Mouse (Mus musculus): ENCODE results near the gene Gm45717. TPM values are rescaled to one million over a fixed set of nuclear protein-coding genes. Genes with fewer than 3 reads are reported as not detected.

The Gm45717 gene
- total and polyA plus RNA-seq, 2 experiments from 2014 or later = not detected

GRCm38 (mm10) chr7:140921225-140921975, 34.3 kb downstream of the Gm45717 start:
- no peak overlapping the region for H3K4me2 ChIP-seq (ENCODE audit: low read depth, low read length)
- no peak overlapping the region for H3K9ac ChIP-seq (replicated peaks; ENCODE audit: low read depth, low read length)
- DNase-seq (ENCODE audit: low spot score) (no peak), ATAC-seq (ENCODE audit: insufficient read depth, low read depth) (no peak)
- H3K27me3 ChIP-seq (ENCODE audit: control insufficient read depth, insufficient read depth, low read length) = peaks cover 78% of the 10 kb centered on the region
- H3K9me3 ChIP-seq (replicated peaks; ENCODE audit: control insufficient read depth, low read length) = no peaks in the 10 kb centered on the region
- H3K36me3 ChIP-seq (replicated peaks; ENCODE audit: control insufficient read depth, insufficient read depth, low read length) = no peaks in the 10 kb centered on the region
- no peak for TF ChIP-seq EP300 (IDR thresholded peaks at IDR 0.05; ENCODE audit: low read depth)
- no peak for TF ChIP-seq CTCF (IDR thresholded peaks at IDR 0.05; ENCODE audit: low read depth)
- no peaks in the 10 kb centered on the region for H3K4me1 ChIP-seq (ENCODE audit: control insufficient read depth, insufficient read depth)
- no peak overlapping the region for H3K4me3 ChIP-seq (ENCODE audit: low read depth, low read length)
- 24% methylated on average over 22 of the region's 22 CpGs for WGBS
- H3K27ac ChIP-seq (ENCODE audit: low read depth) = no peak overlapping the region

DNA sequence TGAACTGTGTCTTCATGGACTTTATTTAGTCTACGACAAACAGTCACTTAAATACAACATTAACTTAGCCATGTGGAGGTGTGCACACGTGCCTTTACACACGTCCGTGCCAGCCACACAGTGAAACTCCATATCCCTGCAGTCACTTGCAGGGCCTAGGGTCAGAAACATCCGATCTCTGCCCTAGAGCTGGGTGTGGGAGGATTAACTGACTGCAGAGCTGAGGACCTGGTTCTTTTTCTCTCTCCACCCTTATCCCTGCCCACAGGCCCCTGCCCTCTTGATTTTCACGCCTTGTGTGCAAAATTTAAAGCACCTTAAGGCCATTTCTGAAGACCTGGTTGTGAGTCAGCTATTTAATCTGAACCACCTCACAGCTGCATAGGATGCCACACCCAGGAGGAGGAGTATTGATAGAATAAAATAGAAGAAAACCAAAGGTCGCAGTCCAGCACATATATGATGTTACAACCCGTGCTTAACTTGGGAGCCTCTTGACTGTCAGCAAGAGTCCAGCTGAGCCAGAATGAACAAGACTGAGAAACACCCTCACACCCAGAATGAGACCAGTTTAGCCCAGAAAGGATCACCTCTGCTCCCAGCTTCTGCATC, 35.2 kb downstream of the Gm45717 start, which contains the start of gene Nlrp6:
Gene Nlrp6, plus strand, starts transcription at position 485 of the 612 bp plus-strand sequence.
- Histone ChIP-seq H3K9me3 (replicated peaks; ENCODE audit: control insufficient read depth, low read length) (no peaks in the 10 kb centered on the region), H3K4me3 (ENCODE audit: low read depth, low read length) (no peak within 1 kb of the TSS), H3K4me2 (ENCODE audit: low read depth, low read length) (no peak within 1 kb of the TSS), H3K9ac (replicated peaks; ENCODE audit: low read depth, low read length) (no peak within 1 kb of the TSS), H3K27me3 (ENCODE audit: control insufficient read depth, insufficient read depth, low read length) (peaks cover 72% of the 10 kb centered on the region), H3K4me1 (ENCODE audit: control insufficient read depth, insufficient read depth) (no peaks in the 10 kb centered on the region), H3K27ac (ENCODE audit: low read depth) (no peak within 1 kb of the TSS), H3K36me3 (replicated peaks; ENCODE audit: control insufficient read depth, insufficient read depth, low read length) (no peaks in the 10 kb centered on the region)
- ATAC-seq (ENCODE audit: insufficient read depth, low read depth) = no peak
- no peak for TF ChIP-seq EP300 (IDR thresholded peaks at IDR 0.05; ENCODE audit: low read depth)
- DNase-seq (ENCODE audit: low spot score) = no peak
- WGBS = 65% methylated on average over 8 of the region's 8 CpGs

DNA sequence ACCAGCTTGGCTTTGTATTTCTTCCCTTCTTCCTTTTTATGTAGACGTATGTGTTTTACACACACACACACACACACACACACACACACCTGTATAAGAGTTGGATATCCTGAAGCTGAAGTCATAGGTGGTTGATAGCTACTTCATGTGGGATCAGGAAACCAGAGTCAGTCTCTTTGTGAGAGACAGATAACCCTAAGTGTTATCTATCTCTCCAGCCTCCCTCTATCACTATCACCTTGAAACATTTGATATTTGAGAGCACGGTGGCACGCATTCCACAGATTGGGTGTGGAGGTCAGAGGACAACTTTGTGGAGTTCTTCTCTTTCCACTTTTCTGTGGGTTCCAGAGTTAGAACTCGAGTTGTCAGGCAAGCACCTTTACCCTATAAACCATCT, 35.8 kb downstream of the Gm45717 start:
- Histone ChIP-seq H3K4me1 (ENCODE audit: control insufficient read depth, insufficient read depth) (no peaks in the 10 kb centered on the region), H3K9ac (replicated peaks; ENCODE audit: low read depth, low read length) (no peak overlapping the region), H3K4me3 (ENCODE audit: low read depth, low read length) (no peak overlapping the region), H3K27ac (ENCODE audit: low read depth) (no peak overlapping the region), H3K36me3 (replicated peaks; ENCODE audit: control insufficient read depth, insufficient read depth, low read length) (no peaks in the 10 kb centered on the region), H3K4me2 (ENCODE audit: low read depth, low read length) (no peak overlapping the region), H3K27me3 (ENCODE audit: control insufficient read depth, insufficient read depth, low read length) (peaks cover 67% of the 10 kb centered on the region), H3K9me3 (replicated peaks; ENCODE audit: control insufficient read depth, low read length) (no peaks in the 10 kb centered on the region)
- no peak for DNase-seq (ENCODE audit: low spot score)
- TF ChIP-seq EP300 (IDR thresholded peaks at IDR 0.05; ENCODE audit: low read depth) (no peak), CTCF (IDR thresholded peaks at IDR 0.05; ENCODE audit: low read depth) (no peak)
- ATAC-seq (ENCODE audit: insufficient read depth, low read depth) = no peak
- WGBS = 34% methylated on average over 4 of the region's 4 CpGs

GRCm38 (mm10) chr7:140914031-140914690, 41.6 kb downstream of the Gm45717 start:
- ATAC-seq (ENCODE audit: insufficient read depth, low read depth) (no peak), DNase-seq (ENCODE audit: low spot score) (no peak)
- no peaks in the 10 kb centered on the region for H3K9me3 ChIP-seq (replicated peaks; ENCODE audit: control insufficient read depth, low read length)
- H3K36me3 ChIP-seq (replicated peaks; ENCODE audit: control insufficient read depth, insufficient read depth, low read length) = no peaks in the 10 kb centered on the region
- no peak for TF ChIP-seq EP300 (IDR thresholded peaks at IDR 0.05; ENCODE audit: low read depth)
- TF ChIP-seq CTCF (IDR thresholded peaks at IDR 0.05; ENCODE audit: low read depth) = no peak
- H3K4me3 ChIP-seq (ENCODE audit: low read depth, low read length) = no peak overlapping the region
- H3K27me3 ChIP-seq (ENCODE audit: control insufficient read depth, insufficient read depth, low read length) = peaks cover 12% of the 10 kb centered on the region; the same call in 1 of the 2 replicates
- H3K27ac ChIP-seq (ENCODE audit: low read depth) = no peak overlapping the region
- 83% methylated on average over 8 of the region's 8 CpGs for WGBS
- no peak overlapping the region for H3K9ac ChIP-seq (replicated peaks; ENCODE audit: low read depth, low read length)
- no peak overlapping the region for H3K4me2 ChIP-seq (ENCODE audit: low read depth, low read length)
- H3K4me1 ChIP-seq (ENCODE audit: control insufficient read depth, insufficient read depth) = no peaks in the 10 kb centered on the region

DNA sequence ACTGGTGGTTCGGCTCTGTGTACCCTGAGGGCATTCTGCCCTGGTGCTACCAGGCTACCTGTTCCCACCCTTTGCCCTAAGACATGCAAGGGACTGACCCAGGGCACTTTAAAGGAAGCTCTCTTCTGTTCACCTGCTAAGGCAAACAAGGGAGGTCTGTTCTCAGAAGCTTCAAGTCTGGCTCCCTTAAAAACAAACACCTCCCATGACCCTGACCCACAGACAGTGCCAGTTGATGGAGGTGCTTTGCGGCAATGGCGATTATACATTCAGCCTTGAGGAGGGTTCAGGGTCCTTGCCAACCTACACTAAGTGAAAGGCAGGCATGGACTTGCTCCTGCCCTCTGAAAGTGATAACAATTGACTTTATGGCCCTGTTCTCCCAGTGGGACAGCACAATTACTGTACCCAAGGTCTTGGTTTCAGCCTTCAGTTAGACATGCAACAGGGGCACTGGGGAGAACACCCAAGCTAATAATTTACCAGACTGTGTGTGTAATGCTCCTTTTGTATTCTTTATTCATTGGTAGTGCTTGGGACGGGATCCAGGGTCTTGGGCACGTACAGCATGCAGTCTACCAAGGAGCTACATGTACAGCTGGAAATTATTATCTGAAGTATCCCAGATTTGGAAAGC, 42.8 kb downstream of the Gm45717 start:
- 0 out of 2 replicates have a peak, but pooled peaks cover 6% of the 10 kb centered on the region for H3K27me3 ChIP-seq (ENCODE audit: control insufficient read depth, insufficient read depth, low read length)
- ATAC-seq (ENCODE audit: insufficient read depth, low read depth) (no peak), DNase-seq (ENCODE audit: low spot score) (no peak)
- WGBS = 80% methylated on average over 5 of the region's 5 CpGs
- H3K9ac ChIP-seq (replicated peaks; ENCODE audit: low read depth, low read length) = no peak overlapping the region
- no peaks in the 10 kb centered on the region for H3K4me1 ChIP-seq (ENCODE audit: control insufficient read depth, insufficient read depth)
- H3K4me3 ChIP-seq (ENCODE audit: low read depth, low read length) = no peak overlapping the region
- H3K9me3 ChIP-seq (replicated peaks; ENCODE audit: control insufficient read depth, low read length) = no peaks in the 10 kb centered on the region
- H3K4me2 ChIP-seq (ENCODE audit: low read depth, low read length) = no peak overlapping the region
- TF ChIP-seq EP300 (IDR thresholded peaks at IDR 0.05; ENCODE audit: low read depth) = no peak
- no peak for TF ChIP-seq CTCF (IDR thresholded peaks at IDR 0.05; ENCODE audit: low read depth)
- H3K36me3 ChIP-seq (replicated peaks; ENCODE audit: control insufficient read depth, insufficient read depth, low read length) = no peaks in the 10 kb centered on the region
- no peak overlapping the region for H3K27ac ChIP-seq (ENCODE audit: low read depth)
